Mouse (Mus musculus) embryonic facial prominence, embryonic 11.5 days (tissue): ENCODE data around the gene Dhx57. TPM values are rescaled to one million over a fixed set of nuclear protein-coding genes. Genes with fewer than 3 reads are reported as not detected.

Experiments used
- ATAC-seq: fragments of 200-750 bp; cut with Nextera tagmentation; replicated peaks from 2 replicates; pipeline ENCODE4 v1.8.0; 2017; ENCODE audit warnings: low read depth; ENCODE audit not compliant: insufficient number of reproducible peaks, low FRiP score, low TSS enrichment
- DNase-seq: peaks from one replicate; pipeline ENCODE4 v3.0.0-alpha.2; 2015; ENCODE audit warnings: low spot score
- H3K27ac ChIP-seq: fragments of 300-500 bp; sonication (generic); replicated peaks from 2 replicates; pipeline ENCODE4 v1.5.1; 2014; ENCODE audit warnings: mild to moderate bottlenecking, low read depth, low read length, control low read depth
- H3K27me3 ChIP-seq: fragments of 300-500 bp; sonication (generic); 2 replicates; pipeline ENCODE4 v1.6.1; 2014; ENCODE audit warnings: mild to moderate bottlenecking, low read length, moderate library complexity, mixed read lengths; ENCODE audit not compliant: control insufficient read depth, insufficient read depth
- H3K36me3 ChIP-seq: fragments of 300-500 bp; sonication (generic); replicated peaks from 2 replicates; pipeline ENCODE4 v1.6.1; 2014; ENCODE audit warnings: low read depth, mild to moderate bottlenecking, low read length, moderate library complexity, mixed read lengths; ENCODE audit not compliant: control insufficient read depth, insufficient read depth
- H3K4me1 ChIP-seq: fragments of 300-500 bp; sonication (generic); 2 replicates; pipeline ENCODE4 v1.6.1; 2014; ENCODE audit warnings: low read length, mixed read lengths; ENCODE audit not compliant: control insufficient read depth, insufficient read depth
- H3K4me2 ChIP-seq: fragments of 300-500 bp; sonication (generic); 2 replicates; pipeline ENCODE4 v1.6.1; 2014; ENCODE audit warnings: low read depth, mild to moderate bottlenecking, control low read depth, low read length, moderate library complexity
- H3K4me3 ChIP-seq: fragments of 300-500 bp; sonication (generic); 2 replicates; pipeline ENCODE4 v1.5.1; 2014; ENCODE audit warnings: low read depth, low read length, control low read depth
- H3K9ac ChIP-seq: fragments of 300-500 bp; sonication (generic); replicated peaks from 2 replicates; pipeline ENCODE4 v1.6.1; 2014; ENCODE audit warnings: mild to moderate bottlenecking, control low read depth, low read length
- H3K9me3 ChIP-seq: fragments of 300-500 bp; sonication (generic); replicated peaks from 2 replicates; pipeline ENCODE4 v1.6.1; 2016; ENCODE audit warnings: mild to moderate bottlenecking, low read length, inconsistent platforms, mixed read lengths; ENCODE audit not compliant: control insufficient read depth
- WGBS: fragments of 180-500 bp; shearing (Covaris S2); extraction: QIAGEN DNeasy Blood & Tissue Kit; methylation state at CpG from one replicate; pipeline ENCODE4 v1.1.7; 2014; 5-methylcytosine and 5-hydroxymethylcytosine counted together
- polyA plus RNA-seq: library from polyadenylated mRNA; unstranded; fragments of >200 nt; fragmentation: Nextera tagmentation; extraction: Ambion mirVana; gene quantifications from 2 replicates; pipeline ENCODE4 v1.2.1, GENCODE M21; 2014

Gene Dhx57
- polyA plus RNA-seq, 1 experiment from 2014 or later: 19.1 TPM

GRCm38 (mm10) chr17:80312405-80312804, 22.1 kb upstream of the Dhx57 start:
- ATAC-seq: no peak
- Histone ChIP-seq H3K27ac (no peak overlapping the region), H3K9me3 (no peaks in the 10 kb centered on the region), H3K4me1 (no peaks in the 10 kb centered on the region), H3K4me3 (no peak overlapping the region), H3K36me3 (no peaks in the 10 kb centered on the region), H3K27me3 (no peaks in the 10 kb centered on the region), H3K4me2 (no peak overlapping the region), H3K9ac (no peak overlapping the region)
- WGBS: 84% methylated on average over 4 of the region's 4 CpGs
- DNase-seq: no peak

- Histone ChIP-seq H3K9ac (no peak overlapping the region), H3K36me3 (no peaks in the 10 kb centered on the region), H3K4me3 (no peak overlapping the region), H3K4me2 (no peak overlapping the region), H3K9me3 (no peaks in the 10 kb centered on the region), H3K4me1 (no peaks in the 10 kb centered on the region), H3K27ac (no peak overlapping the region), H3K27me3 (no peaks in the 10 kb centered on the region)
- no peak for DNase-seq
- 75% methylated on average over 9 of the region's 9 CpGs for WGBS
- ATAC-seq: no peak
These were observed 21.5 kb upstream of the Dhx57 start for GRCm38 (mm10) chr17:80311761-80312160.

- H3K36me3 ChIP-seq: no peaks in the 10 kb centered on the region
- no peaks in the 10 kb centered on the region for H3K27me3 ChIP-seq
- H3K9me3 ChIP-seq: no peaks in the 10 kb centered on the region
- H3K4me3 ChIP-seq: no peak within 1 kb of the TSS
- no peaks in the 10 kb centered on the region for H3K4me1 ChIP-seq
- DNase-seq: no peak
- 77% methylated on average over 1 of the region's 1 CpGs for WGBS
- no peak for ATAC-seq
- no peak within 1 kb of the TSS for H3K4me2 ChIP-seq
- no peak within 1 kb of the TSS for H3K9ac ChIP-seq
- no peak within 1 kb of the TSS for H3K27ac ChIP-seq
These were observed 17.0 kb upstream of the Dhx57 start, which contains the start of gene Arhgef33 for GRCm38 (mm10) chr17:80307251-80307650. TSS of gene Arhgef33 (plus strand) at chr17:80307407.

GRCm38 (mm10) chr17:80298844-80299243, 8.6 kb upstream of the Dhx57 start:
- Histone ChIP-seq H3K9ac (no peak overlapping the region), H3K4me1 (no peaks in the 10 kb centered on the region), H3K27ac (no peak overlapping the region), H3K27me3 (no peaks in the 10 kb centered on the region), H3K4me3 (no peak overlapping the region), H3K36me3 (no peaks in the 10 kb centered on the region), H3K9me3 (no peaks in the 10 kb centered on the region), H3K4me2 (no peak overlapping the region)
- ATAC-seq (no peak), DNase-seq (no peak)
- WGBS: 85% methylated on average over 5 of the region's 5 CpGs

DNA sequence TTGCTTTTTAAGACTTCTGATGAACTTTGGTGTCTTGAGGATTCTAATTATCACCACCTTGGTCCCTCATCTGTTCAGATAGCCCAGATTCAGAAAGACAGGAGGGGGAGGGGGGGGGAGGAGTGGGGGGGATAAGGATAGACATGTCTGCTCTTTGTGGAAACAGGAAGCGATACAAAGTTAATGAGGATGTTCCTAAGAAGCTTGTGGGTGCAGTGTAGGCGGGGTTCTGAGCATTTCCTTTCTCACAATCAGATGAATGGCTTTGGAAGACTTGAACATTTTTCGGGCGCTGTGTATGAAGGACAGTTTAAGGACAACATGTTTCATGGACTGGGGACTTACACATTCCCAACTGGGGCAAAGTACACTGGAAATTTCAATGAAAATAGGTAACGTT, 5.0 kb upstream of the Dhx57 start:
- Histone ChIP-seq H3K4me1 (no peaks in the 10 kb centered on the region), H3K27me3 (no peaks in the 10 kb centered on the region), H3K27ac (no peak overlapping the region), H3K36me3 (no peaks in the 10 kb centered on the region), H3K9ac (no peak overlapping the region), H3K4me2 (no peak overlapping the region), H3K4me3 (no peak overlapping the region), H3K9me3 (no peaks in the 10 kb centered on the region)
- DNase-seq (no peak), ATAC-seq (no peak)
- WGBS: 91% methylated on average over 5 of the region's 5 CpGs

GRCm38 (mm10) chr17:80291148-80291547, 872 bp upstream of the Dhx57 start:
- no peak overlapping the region for H3K9ac ChIP-seq
- no peak for ATAC-seq
- no peaks in the 10 kb centered on the region for H3K9me3 ChIP-seq
- H3K36me3 ChIP-seq: no peaks in the 10 kb centered on the region
- DNase-seq: peak; percentile 81
- H3K27me3 ChIP-seq: no peaks in the 10 kb centered on the region
- no peak overlapping the region for H3K4me2 ChIP-seq
- no peak overlapping the region for H3K4me3 ChIP-seq
- WGBS: 24% methylated on average over 2 of the region's 2 CpGs
- H3K27ac ChIP-seq: no peak overlapping the region
- no peaks in the 10 kb centered on the region for H3K4me1 ChIP-seq

- WGBS: under 1% methylated on average over 30 of the region's 30 CpGs
- H3K27ac ChIP-seq: peak overlapping the region; percentile 53
- no peaks in the 10 kb centered on the region for H3K4me1 ChIP-seq
- ATAC-seq (no peak; the same call in 1 of the 2 replicates), DNase-seq (peak; percentile 44)
- H3K36me3 ChIP-seq: no peaks in the 10 kb centered on the region
- H3K9me3 ChIP-seq: no peaks in the 10 kb centered on the region
- H3K9ac ChIP-seq: peak overlapping the region; percentile 65
- H3K4me3 ChIP-seq: peak overlapping the region; percentile 63
- peak overlapping the region; percentile 62 for H3K4me2 ChIP-seq
- no peaks in the 10 kb centered on the region for H3K27me3 ChIP-seq
These were observed 799 bp downstream of the Dhx57 start for GRCm38 (mm10) chr17:80289280-80290073.

GRCm38 (mm10) chr17:80288012-80288411, 2.3 kb downstream of the Dhx57 start:
- H3K27ac ChIP-seq: no peak overlapping the region
- H3K9ac ChIP-seq: no peak overlapping the region
- no peak for DNase-seq
- no peaks in the 10 kb centered on the region for H3K9me3 ChIP-seq
- no peak overlapping the region for H3K4me2 ChIP-seq
- no peaks in the 10 kb centered on the region for H3K4me1 ChIP-seq
- H3K4me3 ChIP-seq: no peak overlapping the region
- WGBS: 90% methylated on average over 6 of the region's 6 CpGs
- no peaks in the 10 kb centered on the region for H3K27me3 ChIP-seq
- H3K36me3 ChIP-seq: no peaks in the 10 kb centered on the region
- ATAC-seq: no peak
